Mouse (Mus musculus): ENCODE data around the gene Syce2. TPM values are rescaled to one million over a fixed set of nuclear protein-coding genes. Genes with fewer than 3 reads are reported as not detected.

The Syce2 gene
- total RNA-seq, 2 experiments from 2014 or later, result 2.2 to 3.7 TPM

GRCm38 (mm10) chr8:84913960-84914359 lies 42.0 kb downstream of the Syce2 start:
- intact Hi-C loops (cut with DNase I), result no loop called here
- DNase-seq, result no peak

- no peak for DNase-seq
- intact Hi-C loops (cut with DNase I), result no loop called here
These were observed 43.4 kb downstream of the Syce2 start for GRCm38 (mm10) chr8:84915269-84915668.

GRCm38 (mm10) chr8:84917781-84918180 lies 45.9 kb downstream of the Syce2 start:
- DNase-seq, result no peak
- intact Hi-C loops (cut with DNase I), result no loop called here

DNA sequence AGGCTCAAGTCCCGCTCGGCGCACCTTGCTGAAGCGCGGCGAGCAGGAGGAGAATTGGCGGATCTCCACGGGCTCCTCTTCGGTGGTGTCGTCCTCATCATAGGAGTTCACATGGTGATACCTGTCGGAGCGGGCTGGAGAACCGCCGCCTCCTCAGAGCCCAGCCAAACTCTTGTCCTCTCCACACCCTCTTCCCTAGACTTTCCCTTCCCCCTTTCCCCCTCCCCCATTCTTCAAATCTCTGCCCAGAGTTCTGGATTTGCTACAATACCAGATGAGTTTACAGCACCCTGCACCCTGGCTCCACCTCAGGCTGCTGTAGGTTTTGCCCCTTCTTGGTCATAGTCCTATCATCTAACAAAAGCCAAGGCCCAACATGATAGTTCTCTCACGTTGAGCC lies 46.7 kb downstream of the Syce2 start:
- intact Hi-C loops (cut with DNase I), result no loop called here
- DNase-seq, result no peak

GRCm38 (mm10) chr8:84921596-84921995 lies 49.7 kb downstream of the Syce2 start:
- intact Hi-C loops (cut with DNase I), result no loop called here
- no peak for DNase-seq

DNA sequence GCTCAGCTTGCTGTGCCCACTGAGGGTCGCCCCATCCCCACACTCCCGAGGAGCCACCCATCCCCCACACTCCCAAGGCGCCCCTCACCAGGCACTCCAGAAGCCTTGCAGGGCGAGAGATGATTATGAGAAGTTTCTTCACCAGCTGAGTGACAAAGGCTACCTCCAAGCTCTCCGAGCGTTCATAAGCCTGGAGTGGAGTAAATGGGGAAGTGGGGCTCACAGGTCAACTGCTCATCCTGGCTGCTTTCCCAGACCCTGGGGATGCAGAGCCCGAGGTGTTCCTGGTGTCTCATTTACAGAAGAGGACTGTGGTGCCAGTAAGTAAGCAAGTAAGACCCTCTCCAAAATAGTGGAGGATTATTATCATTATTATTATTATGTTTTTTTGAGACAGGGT lies 53.6 kb downstream of the Syce2 start:
- no peak for DNase-seq
- intact Hi-C loops (cut with DNase I), result no loop called here

- intact Hi-C loops (cut with DNase I), result no loop called here
- DNase-seq, result no peak
These were observed 55.6 kb downstream of the Syce2 start for GRCm38 (mm10) chr8:84927513-84927912.

DNA sequence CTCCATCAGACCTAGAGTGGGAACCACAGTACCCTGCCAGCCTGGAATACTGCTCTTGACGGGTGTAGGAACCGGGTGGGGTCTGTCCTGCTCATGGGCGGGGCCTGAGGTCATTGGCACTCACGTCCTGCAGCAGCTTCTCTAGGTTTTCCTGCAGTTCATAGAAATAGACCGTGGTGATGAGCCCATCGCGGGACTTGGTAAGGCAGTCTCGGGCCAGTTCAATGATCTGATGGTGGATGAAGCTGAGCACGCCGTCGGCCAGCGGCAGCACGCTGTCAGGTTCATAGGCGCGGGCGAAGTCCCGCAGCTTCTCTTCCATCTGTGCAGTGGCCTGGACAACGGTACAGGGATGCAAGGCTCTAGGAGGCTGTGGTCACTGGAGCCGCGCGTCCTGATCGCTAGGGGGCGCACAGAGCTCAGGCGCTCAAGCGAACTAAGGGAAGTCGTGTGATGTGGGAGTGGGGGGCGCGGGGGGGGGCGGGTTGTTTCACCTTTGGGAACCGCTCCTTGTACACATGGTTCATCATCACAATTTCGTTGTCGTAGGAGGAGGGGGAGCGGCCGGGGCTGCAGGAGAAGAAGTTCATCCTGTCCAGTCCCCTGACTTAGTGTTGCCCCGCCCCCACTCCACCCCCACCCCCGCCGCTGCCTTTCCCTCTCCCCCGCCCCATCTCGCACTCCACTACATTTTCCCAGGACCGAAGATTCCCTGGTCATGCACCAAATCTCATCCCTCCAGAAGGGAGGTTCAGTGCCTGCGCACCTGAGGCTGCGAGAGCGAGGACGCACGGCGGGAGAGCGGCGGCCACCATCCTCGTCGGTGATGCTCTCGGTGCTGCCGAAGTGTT lies 56.8 kb downstream of the Syce2 start:
- DNase-seq, result peak; percentile 72 to 81
- intact Hi-C loops (cut with DNase I), result loop anchor here (2.0 kb wide), 2 partner anchors 28 to 70 kb away; no protein-coding TSS in a partner anchor

DNA sequence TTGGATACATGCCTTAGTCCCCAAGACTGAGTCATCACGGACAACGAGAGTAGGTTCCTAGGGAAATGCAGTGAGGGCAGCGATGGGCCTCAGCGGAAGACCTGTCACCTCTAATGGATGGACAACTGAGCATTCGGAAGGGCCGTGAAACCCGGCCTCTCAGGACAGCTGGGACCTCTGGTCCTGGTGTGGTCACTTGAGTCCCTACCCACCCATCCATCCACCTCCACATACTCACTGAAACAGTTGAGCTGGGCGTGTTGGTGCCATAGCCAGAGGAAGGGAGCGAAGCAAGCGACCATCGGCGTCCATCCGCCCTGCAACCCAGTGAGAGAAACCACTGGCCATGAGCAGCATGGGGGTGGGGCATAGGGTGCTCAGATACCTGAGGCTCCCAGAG lies 58.7 kb downstream of the Syce2 start:
- intact Hi-C loops (cut with DNase I), result no loop called here
- DNase-seq, result no peak

GRCm38 (mm10) chr8:84933767-84934559 lies 62.1 kb downstream of the Syce2 start:
- no peak for DNase-seq
- intact Hi-C loops (cut with DNase I), result no loop called here

DNA sequence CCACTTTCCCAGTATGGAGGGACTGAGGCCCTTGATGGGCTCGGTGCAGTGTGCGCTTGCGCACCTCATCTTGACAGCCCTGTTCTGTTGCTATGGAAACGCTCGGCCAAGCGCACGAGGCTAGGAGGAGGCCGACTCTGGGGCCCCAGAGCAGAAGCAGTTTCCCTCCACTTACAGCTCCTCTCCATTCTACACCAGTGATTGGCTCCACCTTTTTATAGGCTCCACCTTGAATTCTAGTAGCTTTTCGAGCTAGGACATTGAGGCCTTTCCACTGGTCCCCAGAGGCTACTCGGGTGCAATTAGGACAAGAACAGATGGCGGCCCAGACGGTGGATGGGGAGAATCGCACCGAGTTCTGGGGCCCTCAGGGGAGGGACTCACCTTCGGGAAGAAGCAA lies 62.9 kb downstream of the Syce2 start:
- no peak for DNase-seq

DNA sequence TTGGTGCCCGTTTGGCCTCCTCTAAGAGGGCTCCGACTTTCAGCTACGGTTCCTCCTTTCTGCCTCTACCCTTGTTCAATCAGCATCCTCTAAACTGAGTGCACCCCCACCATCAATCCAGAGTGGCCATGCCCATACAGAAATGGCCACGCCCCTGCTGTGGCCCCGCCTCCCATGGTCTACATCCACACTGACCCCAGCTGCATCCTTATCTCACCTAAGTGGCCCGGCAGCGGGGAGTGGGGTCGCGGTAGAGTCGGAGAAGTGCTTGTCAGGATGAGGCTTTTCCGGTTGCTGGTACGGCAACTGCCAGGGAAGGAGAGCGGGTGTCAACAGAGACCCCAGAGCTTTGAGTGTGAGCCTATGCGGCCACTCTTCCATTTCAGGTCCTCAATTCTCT lies 63.6 kb downstream of the Syce2 start:
- intact Hi-C loops (cut with DNase I), result no loop called here
- no peak for DNase-seq

More for the DNA sequence above, 62.9 kb downstream of the Syce2 start:
- intact Hi-C loops (cut with DNase I), result no loop called here

- DNase-seq, result no peak
- intact Hi-C loops (cut with DNase I), result no loop called here
These were observed 64.4 kb downstream of the Syce2 start for GRCm38 (mm10) chr8:84936041-84936961.

DNA sequence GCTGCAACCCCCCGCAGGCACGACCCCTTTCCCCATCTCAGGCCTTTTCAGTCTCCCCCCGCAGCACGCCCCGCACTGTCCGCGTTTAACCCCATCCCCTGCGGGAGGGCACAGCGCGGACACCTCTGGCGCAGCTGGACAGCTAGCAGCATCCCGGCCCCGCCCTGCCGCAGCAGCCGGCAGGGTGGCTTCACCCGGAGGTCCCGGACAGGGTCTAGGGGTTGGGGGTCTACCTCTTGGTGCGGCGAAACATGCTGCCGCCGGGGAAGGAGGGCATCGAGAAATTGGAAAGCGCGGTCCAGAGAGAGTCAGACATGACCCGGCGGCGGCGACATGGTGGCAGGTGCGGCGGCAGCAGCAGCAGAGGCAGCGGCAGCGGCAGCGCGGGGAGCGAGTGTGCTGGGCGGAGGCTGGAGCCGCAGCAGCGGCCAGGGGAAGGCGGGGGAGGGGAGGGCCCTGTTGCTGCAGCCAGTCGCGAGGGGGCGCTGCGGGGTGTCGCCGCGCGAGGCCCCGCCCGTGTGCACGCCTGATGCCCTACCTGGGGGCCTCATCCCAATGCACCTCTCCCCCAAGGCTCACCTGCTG lies 65.1 kb downstream of the Syce2 start, which contains the start of gene Mast1:
Mast1 (minus strand) TSS at position 398 of the 585 bp plus-strand sequence.
- intact Hi-C loops (cut with DNase I), result no loop called here
- DNase-seq, result peak; percentile 69 to 74

Small RNAs within 50 kb of the gene (microRNA-seq; reads per million reads assigned to microRNA genes)
- gene Gm24197, result 0 to 6.4 reads per million in 2 experiments
- gene Mir7069, result 2.2 to 8.7 reads per million in 2 experiments

Other genes starting within 250 kb of the Syce2 start
- 10 to 100 TPM; 26.2 to 29.4 TPM for gene Ier2, start 209.3 kb upstream of the Syce2 start, total RNA-seq (2021)
- gene Trmt1, start 185.8 kb upstream of the Syce2 start, total RNA-seq (2021), result 10 to 100 TPM; 32.5 to 35.2 TPM
- gene Nacc1, start 184.2 kb upstream of the Syce2 start, total RNA-seq (2021), result 10 to 100 TPM; 35.6 to 40.5 TPM
- 1 to 10 TPM; 5.8 to 6.7 TPM for gene Lyl1, start 170.7 kb upstream of the Syce2 start, total RNA-seq (2021)
- under 1 TPM; 0.54 to 0.69 TPM for gene G430095P16Rik, start 149.1 kb upstream of the Syce2 start, total RNA-seq (2021)
- 100 to 1,000 TPM; 276 to 280 TPM for gene Nfix, start 71.8 kb upstream of the Syce2 start, total RNA-seq (2021)
- 1 to 10 TPM; 6.1 to 6.4 TPM for gene Dand5, start 49.3 kb upstream of the Syce2 start, total RNA-seq (2021)
- gene Gadd45gip1, start 40.6 kb upstream of the Syce2 start, total RNA-seq (2021), result 10 to 100 TPM; 23.0 to 25.0 TPM
- 10 to 100 TPM; 78.9 to 79.9 TPM for gene Rad23a, start 31.4 kb upstream of the Syce2 start, total RNA-seq (2021)
- gene Calr, start 25.2 kb upstream of the Syce2 start, total RNA-seq (2021), result 100 to 1,000 TPM; 262 to 331 TPM
- 10 to 100 TPM; 23.7 to 27.8 TPM for gene Farsa, start 15.1 kb upstream of the Syce2 start, total RNA-seq (2021)
- gene Gcdh, start 21.8 kb downstream of the Syce2 start, total RNA-seq (2021), result 10 to 100 TPM; 41.4 to 42.0 TPM
- not detected for gene Klf1, start 29.8 kb downstream of the Syce2 start, total RNA-seq (2021)
- 1 to 10 TPM; 5.9 to 7.3 TPM for gene Dnase2a, start 36.4 kb downstream of the Syce2 start, total RNA-seq (2021)
- not detected for gene Mast1, start 65.2 kb downstream of the Syce2 start, total RNA-seq (2021)
- gene Rtbdn, start 74.9 kb downstream of the Syce2 start, total RNA-seq (2021), result not detected
- 1 to 10 TPM; 1.1 to 2.7 TPM for gene Gm49661, start 97.3 kb downstream of the Syce2 start, total RNA-seq (2021)
- gene Prdx2, start 97.5 kb downstream of the Syce2 start, total RNA-seq (2021), result 100 to 1,000 TPM; 627 to 727 TPM
- gene Rnaseh2a, start 97.7 kb downstream of the Syce2 start, total RNA-seq (2021), result 10 to 100 TPM; 39.7 to 50.7 TPM
- gene Junb, start 106.6 kb downstream of the Syce2 start, total RNA-seq (2021), result 10 to 100 TPM; 11.2 to 13.9 TPM
- gene Hook2, start 118.5 kb downstream of the Syce2 start, total RNA-seq (2021), result 1 to 10 TPM; 1.6 to 2.0 TPM
- gene Best2, start 142.4 kb downstream of the Syce2 start, total RNA-seq (2021), result not detected
- 10 to 100 TPM; 65.7 to 67.1 TPM for gene Asna1, start 153.2 kb downstream of the Syce2 start, total RNA-seq (2021)
- gene Trir, start 154.7 kb downstream of the Syce2 start, total RNA-seq (2021), result 10 to 100 TPM; 90.8 to 99.1 TPM
- 10 to 100 TPM; 28.0 to 42.2 TPM for gene Tnpo2, start 164.8 kb downstream of the Syce2 start, total RNA-seq (2021)
- gene Fbxw9, start 187.9 kb downstream of the Syce2 start, total RNA-seq (2021), result 1 to 10 TPM; 6.8 to 9.1 TPM
- gene Gm5741, start 195.9 kb downstream of the Syce2 start, total RNA-seq (2021), result not detected
- gene Dhps, start 199.6 kb downstream of the Syce2 start, total RNA-seq (2021), result 10 to 100 TPM; 23.5 to 27.8 TPM
- gene Wdr83os, start 208.6 kb downstream of the Syce2 start, total RNA-seq (2021), result 10 to 100 TPM; 37.0 to 40.2 TPM
- 10 to 100 TPM; 27.2 to 27.6 TPM for gene Wdr83, start 209.2 kb downstream of the Syce2 start, total RNA-seq (2021)
- gene Man2b1, start 211.2 kb downstream of the Syce2 start, total RNA-seq (2021), result 10 to 100 TPM; 30.4 to 37.8 TPM